Mouse (Mus musculus) T-helper 17 cell (primary cell): ENCODE measurements at regions not wholly inside any gene's neighbourhood (a gene's known extent, or its start where the extent isn't known, plus 50 kb on each side); places are given as distances from the start of the nearest gene placed in this dataset.

Experiments used
- in situ Hi-C, 2 experiments: fragments of 300-600 bp; cut with MboI, MseI; formaldehyde crosslinking; loops; 1 replicate in 1 of 2; 2 replicates in 1 of 2; pipeline ENCODE4 v1.15.1; 2025; ENCODE audit warnings: high pct_unique_total_duplicates in 2 of 2

- in situ Hi-C loops, result loop anchor here in 1 of 2 experiments (10.0 kb wide), 1 partner anchor 529 kb away; no protein-coding TSS in a partner anchor
Observed at GRCm38 (mm10) chr4:28646154-28646553, 166.8 kb upstream of the Epha7 start.

DNA sequence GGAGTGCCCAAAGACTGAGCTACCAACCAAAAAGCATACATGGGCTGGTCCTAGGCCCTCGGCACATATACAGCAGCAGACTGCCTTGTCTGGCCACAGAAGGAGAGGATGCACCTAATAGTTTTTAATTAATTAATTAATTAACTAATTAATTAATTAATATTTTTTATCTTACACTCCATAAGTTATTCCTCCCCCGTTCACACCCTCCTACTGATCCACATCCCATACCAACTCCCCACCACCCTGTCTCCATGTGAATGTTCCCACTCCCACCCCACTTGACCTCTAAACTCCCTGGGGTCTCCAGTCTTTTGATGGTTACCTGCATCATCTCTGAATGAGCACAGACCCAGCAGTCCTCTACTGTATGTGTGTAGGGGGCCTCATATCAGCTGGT lies 153.5 kb upstream of the Epha7 start:
- in situ Hi-C loops, result no loop called here

- in situ Hi-C loops, result no loop called here
Observed at GRCm38 (mm10) chr4:28698171-28698570, 114.8 kb upstream of the Epha7 start.

DNA sequence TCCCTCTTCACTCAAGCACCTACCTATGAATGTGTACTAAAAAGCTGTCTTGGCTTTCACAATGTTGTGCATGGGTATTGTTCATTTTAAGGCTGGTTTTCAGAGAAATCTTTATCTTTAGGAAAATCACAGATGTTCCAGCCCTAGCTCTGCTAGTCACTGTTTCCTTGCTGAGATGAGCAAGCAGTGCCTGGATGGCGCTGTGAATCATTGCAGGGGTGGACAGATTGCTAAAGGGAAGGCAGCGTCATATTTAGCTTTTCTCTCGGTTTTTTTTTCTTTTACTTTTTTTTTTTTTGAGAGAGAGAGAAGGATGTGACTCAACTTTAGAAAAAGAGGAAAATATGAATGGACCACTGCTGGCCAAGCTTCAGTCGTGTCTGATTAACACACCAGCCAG lies 112.5 kb upstream of the Epha7 start:
- in situ Hi-C loops, result no loop called here

- in situ Hi-C loops, result no loop called here
Observed at GRCm38 (mm10) chr4:28703356-28703755, 109.6 kb upstream of the Epha7 start.
